Mouse (Mus musculus): Measurements from ENCODE around the gene Ngly1.

The Ngly1 gene

DNA sequence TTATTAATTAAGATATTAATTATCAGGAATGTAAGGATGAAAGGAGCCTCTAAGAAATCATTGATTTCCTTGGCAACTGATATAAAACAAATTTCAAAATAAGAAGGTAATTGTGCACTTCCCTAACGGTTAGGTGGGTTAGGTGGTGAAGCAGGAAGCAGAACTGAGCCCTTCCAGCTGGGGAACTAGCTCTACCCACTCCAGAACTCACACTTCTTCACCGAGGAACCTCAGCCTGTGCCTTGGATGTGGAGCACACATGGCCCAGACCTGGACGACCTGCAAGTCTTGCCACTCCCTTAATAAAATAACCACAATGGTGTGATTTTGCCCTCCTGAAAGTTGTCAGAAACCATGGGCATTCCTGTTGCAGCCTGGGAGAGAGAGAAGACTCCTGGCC lies 80.7 kb downstream of the Ngly1 start:
- DNase-seq (ENCODE audit: low spot score), result no peak

- DNase-seq (ENCODE audit: low spot score), result no peak
Observed at GRCm38 (mm10) chr14:16334260-16334659, 85.2 kb downstream of the Ngly1 start.

DNA sequence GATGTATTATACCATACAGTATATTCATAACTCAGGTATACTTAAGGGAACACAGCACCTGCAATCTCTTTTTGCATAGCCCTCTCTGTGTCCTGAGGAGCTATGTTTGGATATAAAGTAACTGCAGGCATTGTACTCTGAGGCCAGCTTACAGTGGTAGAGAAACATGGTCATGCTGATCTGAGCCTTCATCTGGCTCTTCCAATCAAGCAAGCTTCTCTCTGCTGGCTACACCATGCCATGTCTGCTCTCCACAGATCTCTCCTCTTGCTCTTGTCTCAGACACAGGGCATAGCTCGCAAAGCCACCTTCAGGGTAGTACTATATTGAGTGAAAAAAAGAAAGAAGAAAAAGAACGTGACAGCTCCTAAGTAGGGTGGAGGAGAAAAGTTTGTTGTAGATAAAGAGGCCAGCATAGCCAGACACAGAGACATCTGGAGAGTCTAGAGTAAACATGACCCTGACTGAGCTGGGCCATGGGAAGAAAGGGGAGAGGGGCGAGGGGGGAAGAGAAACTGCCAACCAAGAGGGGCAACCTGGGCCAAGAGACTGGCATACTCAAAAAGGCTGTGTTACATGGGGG lies 86.8 kb downstream of the Ngly1 start:
- DNase-seq (ENCODE audit: low spot score), result no peak

- no peak for DNase-seq (ENCODE audit: low spot score)
Observed at GRCm38 (mm10) chr14:16347505-16347904, 98.4 kb downstream of the Ngly1 start.

GRCm38 (mm10) chr14:16359704-16360103 lies 110.6 kb downstream of the Ngly1 start:
- no peak for DNase-seq (ENCODE audit: low spot score)

All from ovary, postnatal 36 days (tissue).